In the genomic region with DNA sequence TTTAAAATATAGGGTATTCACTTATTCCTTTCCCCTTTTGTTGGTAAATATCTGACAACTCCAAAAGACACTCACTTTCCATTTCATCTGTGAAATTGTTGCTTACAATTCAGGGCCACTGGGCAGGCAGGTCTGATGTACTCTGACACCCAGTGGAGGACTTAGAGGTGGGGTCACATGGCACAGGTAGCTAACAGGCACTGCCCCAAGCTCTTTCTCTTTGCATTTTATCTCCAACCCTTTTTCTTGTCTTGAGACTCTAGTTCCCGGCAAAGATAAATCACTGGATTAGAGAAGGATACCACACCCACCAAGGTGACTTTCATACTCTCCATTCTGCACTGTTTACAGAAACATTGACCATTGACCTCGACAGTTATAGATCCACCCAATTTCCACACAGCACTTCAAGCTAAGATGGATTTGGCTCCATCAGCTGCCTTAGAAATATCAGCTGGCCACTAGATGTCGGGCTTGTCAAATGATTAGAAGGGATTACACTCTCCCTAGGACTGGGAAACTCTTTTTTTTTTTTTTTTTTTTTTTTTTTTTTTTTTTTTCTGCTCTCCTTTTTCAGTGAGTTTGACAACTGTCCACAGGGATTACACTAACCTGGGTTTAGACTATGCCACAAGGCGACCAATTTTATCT, we compare ENCODE assay signal across 8 mouse cellular contexts.
DNase-seq lines count a peak whose midpoint lies in the region; ATAC-seq and TF ChIP-seq lines count a peak whose summit lies in the region.

No protein-coding gene starts in this region.

- DNase-seq in urinary bladder, postnatal 25 days (ENCODE audit: low spot score), result peak; percentile 22
- no peak for DNase-seq in urinary bladder, postnatal 4 days (ENCODE audit: low spot score in 2 of 2)
- DNase-seq in cerebellum, adult 11 months, result peak; percentile 46
- peak in 2 of 3 experiments; percentile 12 to 22 for DNase-seq in liver, embryonic 14.5 days (ENCODE audit: low read depth in 3 of 3, low spot score in 3 of 3)
- DNase-seq in retina, postnatal 7 days (ENCODE audit: low read depth, low spot score), result peak; percentile 58
- no peak for DNase-seq in ovary, postnatal 10 days (ENCODE audit: low spot score)

- no peak for TF ChIP-seq EP300 in liver, embryonic 14.5 days (IDR thresholded peaks at IDR 0.05; ENCODE audit: low read depth)

- no peak overlapping the region for H3K4me2 ChIP-seq in kidney, embryonic 16.5 days (replicated peaks; ENCODE audit: low read depth, low read length)
- no peak overlapping the region for H3K4me2 ChIP-seq in liver, embryonic 14.5 days (ENCODE audit: low read depth)

- no peaks in the 10 kb centered on the region for H3K36me3 ChIP-seq in kidney, embryonic 16.5 days (ENCODE audit: insufficient read depth, low read length)
- no peaks in the 10 kb centered on the region for H3K36me3 ChIP-seq in liver, embryonic 14.5 days (replicated peaks; ENCODE audit: control insufficient read depth, insufficient read depth, low read depth)

- WGBS in kidney, embryonic 16.5 days, result 53% methylated on average over 4 of the region's 4 CpGs
- 40% methylated on average over 4 of the region's 4 CpGs for WGBS in liver, embryonic 14.5 days (ENCODE audit: insufficient replicate concordance)

- no peak overlapping the region for H3K4me3 ChIP-seq in kidney, embryonic 16.5 days (ENCODE audit: low read length)
- no peak overlapping the region for H3K4me3 ChIP-seq in liver, embryonic 14.5 days (ENCODE audit: insufficient read depth in 1 of 2, low read depth in 2 of 2, low read length in 2 of 2)

- H3K27ac ChIP-seq in kidney, embryonic 16.5 days (ENCODE audit: low read length), result no peak overlapping the region
- H3K27ac ChIP-seq in liver, embryonic 14.5 days, result no peak overlapping the region

- TF ChIP-seq CTCF in liver, embryonic 14.5 days (IDR thresholded peaks at IDR 0.05; ENCODE audit: low read depth), result peak; percentile 51

- H3K27me3 ChIP-seq in kidney, embryonic 16.5 days (ENCODE audit: insufficient read depth, low read length), result no peaks in the 10 kb centered on the region
- no peaks in the 10 kb centered on the region for H3K27me3 ChIP-seq in liver, embryonic 14.5 days (ENCODE audit: control insufficient read depth, insufficient read depth, low read length)

- no peaks in the 10 kb centered on the region for H3K9me3 ChIP-seq in kidney, embryonic 16.5 days (ENCODE audit: low read length)
- H3K9me3 ChIP-seq in liver, embryonic 14.5 days (ENCODE audit: control insufficient read depth, low read length), result no peaks in the 10 kb centered on the region

- H3K9ac ChIP-seq in kidney, embryonic 16.5 days (replicated peaks; ENCODE audit: low read length), result no peak overlapping the region
- no peak overlapping the region for H3K9ac ChIP-seq in liver, embryonic 14.5 days (replicated peaks)

- H3K4me1 ChIP-seq in kidney, embryonic 16.5 days (ENCODE audit: insufficient read depth, low read length), result no peaks in the 10 kb centered on the region
- H3K4me1 ChIP-seq in liver, embryonic 14.5 days (replicated peaks; ENCODE audit: control insufficient read depth in 2 of 2, insufficient read depth in 2 of 2, low read length in 1 of 2), result no peaks in the 10 kb centered on the region

- peak; percentile 85 for ATAC-seq in frontal cortex, adult (ENCODE audit: low TSS enrichment)
- peak; percentile 76 for ATAC-seq in kidney, embryonic 16.5 days (ENCODE audit: low FRiP score, low TSS enrichment)
- peak; percentile 63 for ATAC-seq in liver, embryonic 14.5 days (ENCODE audit: insufficient read depth)

Comparison
In these comparisons a context has a peak if more than half of its experiments do, and no peak if none do; other contexts are left out.
1. DNase-seq: peak in urinary bladder, postnatal 25 days (single experiment), cerebellum, adult 11 months (single experiment), liver, embryonic 14.5 days (2 of 3) and retina, postnatal 7 days (single experiment); none in urinary bladder, postnatal 4 days (0 of 2) and ovary, postnatal 10 days (single experiment).
2. Peak in every context shown above with its lines, with median percentiles within 50 percentile points of each other: ATAC-seq.